Mouse (Mus musculus) limb, embryonic 15.5 days (tissue): ENCODE results near the gene Greb1. TPM values are rescaled to one million over a fixed set of nuclear protein-coding genes. Genes with fewer than 3 reads are reported as not detected.

Source experiments
- ATAC-seq: fragments of 200-750 bp; cut with Nextera tagmentation; 2 replicates; pipeline ENCODE4 v1.8.0; 2017; ENCODE audit warnings: low read depth, moderate TSS enrichment; ENCODE audit not compliant: insufficient number of reproducible peaks, low FRiP score, low TSS enrichment
- H3K27ac ChIP-seq: fragments of 300-500 bp; sonication (generic); 2 replicates; pipeline ENCODE4 v1.5.1; 2015; ENCODE audit warnings: moderate library complexity, mild to moderate bottlenecking, inconsistent platforms
- H3K27me3 ChIP-seq: fragments of 300-500 bp; sonication (generic); 2 replicates; pipeline ENCODE4 v1.6.1; 2015; ENCODE audit warnings: inconsistent platforms
- H3K36me3 ChIP-seq: fragments of 300-500 bp; sonication (generic); 2 replicates; pipeline ENCODE4 v1.6.1; 2015; ENCODE audit warnings: inconsistent platforms
- H3K4me1 ChIP-seq: fragments of 300-500 bp; sonication (generic); 2 replicates; pipeline ENCODE4 v1.6.1; 2015; ENCODE audit warnings: inconsistent platforms
- H3K4me2 ChIP-seq: fragments of 300-500 bp; sonication (generic); 2 replicates; pipeline ENCODE4 v1.6.1; 2015; ENCODE audit warnings: mild to moderate bottlenecking, inconsistent platforms
- H3K4me3 ChIP-seq: fragments of 300-500 bp; sonication (generic); 2 replicates; pipeline ENCODE4 v1.5.1; 2015; ENCODE audit warnings: mild to moderate bottlenecking, inconsistent platforms
- H3K9ac ChIP-seq: fragments of 300-500 bp; sonication (generic); 2 replicates; pipeline ENCODE4 v1.6.1; 2015; ENCODE audit warnings: inconsistent platforms
- H3K9me3 ChIP-seq: fragments of 300-500 bp; sonication (generic); 2 replicates; pipeline ENCODE4 v1.6.1; 2016; ENCODE audit warnings: inconsistent platforms
- WGBS: fragments of 180-500 bp; shearing (Covaris S2); methylation state at CpG from one replicate; pipeline ENCODE4 v1.1.7; 2015; 5-methylcytosine and 5-hydroxymethylcytosine counted together
- polyA plus RNA-seq: library from polyadenylated mRNA; unstranded; fragments of >200 nt; fragmentation: Nextera tagmentation; extraction: Ambion mirVana; gene quantifications from 2 replicates; pipeline ENCODE4 v1.2.1, GENCODE M21; 2015

Greb1 gene
- polyA plus RNA-seq, 1 experiment from 2014 or later = 0.81 TPM

- Histone ChIP-seq H3K4me3 (no peak overlapping the region), H3K27me3 (no peaks in the 10 kb centered on the region), H3K4me1 (no peaks in the 10 kb centered on the region), H3K9ac (no peak overlapping the region), H3K9me3 (no peaks in the 10 kb centered on the region), H3K4me2 (no peak overlapping the region), H3K36me3 (peaks cover 46% of the 10 kb centered on the region), H3K27ac (no peak overlapping the region)
- no peak for ATAC-seq
- 66% methylated on average over 6 of the region's 6 CpGs for WGBS
Measured at GRCm38 (mm10) chr12:16828505-16828904, 27.8 kb upstream of the Greb1 start.

GRCm38 (mm10) chr12:16823701-16824100 lies 23.0 kb upstream of the Greb1 start:
- 85% methylated on average over 1 of the region's 1 CpGs for WGBS
- no peak overlapping the region for H3K27ac ChIP-seq
- no peaks in the 10 kb centered on the region for H3K9me3 ChIP-seq
- peaks cover 74% of the 10 kb centered on the region for H3K36me3 ChIP-seq
- no peak for ATAC-seq
- H3K27me3 ChIP-seq = no peaks in the 10 kb centered on the region
- H3K9ac ChIP-seq = no peak overlapping the region
- H3K4me2 ChIP-seq = no peak overlapping the region
- H3K4me1 ChIP-seq = no peaks in the 10 kb centered on the region
- H3K4me3 ChIP-seq = no peak overlapping the region

GRCm38 (mm10) chr12:16822181-16822734 lies 21.6 kb upstream of the Greb1 start:
- ATAC-seq = no peak
- H3K9me3 ChIP-seq = no peaks in the 10 kb centered on the region
- H3K4me1 ChIP-seq = no peaks in the 10 kb centered on the region
- H3K27me3 ChIP-seq = no peaks in the 10 kb centered on the region
- 95% methylated on average over 10 of the region's 10 CpGs for WGBS
- no peak overlapping the region for H3K9ac ChIP-seq
- H3K4me2 ChIP-seq = no peak overlapping the region
- H3K4me3 ChIP-seq = no peak overlapping the region
- H3K36me3 ChIP-seq = peaks cover 71% of the 10 kb centered on the region
- H3K27ac ChIP-seq = no peak overlapping the region

GRCm38 (mm10) chr12:16820761-16821160 lies 20.1 kb upstream of the Greb1 start:
- H3K4me3 ChIP-seq = no peak overlapping the region
- no peaks in the 10 kb centered on the region for H3K4me1 ChIP-seq
- no peak overlapping the region for H3K27ac ChIP-seq
- no peaks in the 10 kb centered on the region for H3K9me3 ChIP-seq
- ATAC-seq = no peak
- H3K36me3 ChIP-seq = peaks cover 74% of the 10 kb centered on the region
- 84% methylated on average over 7 of the region's 7 CpGs for WGBS
- H3K4me2 ChIP-seq = no peak overlapping the region
- H3K9ac ChIP-seq = no peak overlapping the region
- H3K27me3 ChIP-seq = no peaks in the 10 kb centered on the region

GRCm38 (mm10) chr12:16818513-16818912 lies 17.8 kb upstream of the Greb1 start:
- H3K27ac ChIP-seq = no peak overlapping the region
- no peak for ATAC-seq
- H3K4me1 ChIP-seq = no peaks in the 10 kb centered on the region
- no peaks in the 10 kb centered on the region for H3K27me3 ChIP-seq
- H3K4me3 ChIP-seq = no peak overlapping the region
- no peak overlapping the region for H3K9ac ChIP-seq
- H3K9me3 ChIP-seq = no peaks in the 10 kb centered on the region
- 40% methylated on average over 11 of the region's 11 CpGs for WGBS
- H3K36me3 ChIP-seq = peaks cover 78% of the 10 kb centered on the region
- no peak overlapping the region for H3K4me2 ChIP-seq

- ATAC-seq = no peak
- H3K9ac ChIP-seq = no peak overlapping the region
- H3K36me3 ChIP-seq = peaks cover 64% of the 10 kb centered on the region
- H3K9me3 ChIP-seq = no peaks in the 10 kb centered on the region
- H3K27me3 ChIP-seq = no peaks in the 10 kb centered on the region
- H3K27ac ChIP-seq = no peak overlapping the region
- H3K4me3 ChIP-seq = no peak overlapping the region
- H3K4me1 ChIP-seq = peaks cover 4% of the 10 kb centered on the region
- no peak overlapping the region for H3K4me2 ChIP-seq
- WGBS = 78% methylated on average over 4 of the region's 4 CpGs
Measured at GRCm38 (mm10) chr12:16817147-16817546, 16.5 kb upstream of the Greb1 start.

- no peak for ATAC-seq
- H3K36me3 ChIP-seq = peaks cover 22% of the 10 kb centered on the region
- no peaks in the 10 kb centered on the region for H3K9me3 ChIP-seq
- peak overlapping the region; percentile 82 for H3K4me2 ChIP-seq
- 4% methylated on average over 15 of the region's 15 CpGs for WGBS
- H3K4me1 ChIP-seq = peaks cover 15% of the 10 kb centered on the region
- peak overlapping the region; percentile 76 for H3K4me3 ChIP-seq
- H3K27me3 ChIP-seq = peaks cover 14% of the 10 kb centered on the region
- peak overlapping the region; percentile 78; the same call in 1 of the 2 replicates for H3K27ac ChIP-seq
- peak overlapping the region; percentile 85 for H3K9ac ChIP-seq
Measured at GRCm38 (mm10) chr12:16811477-16811876, 10.8 kb upstream of the Greb1 start.

GRCm38 (mm10) chr12:16810525-16811431 lies 10.1 kb upstream of the Greb1 start, which contains the start of gene E2f6:
Gene E2f6 (plus strand): TSS chr12:16810963.
- H3K27me3 ChIP-seq = peaks cover 20% of the 10 kb centered on the region
- H3K9me3 ChIP-seq = no peaks in the 10 kb centered on the region
- peak within 1 kb of the TSS; percentile 78 for H3K27ac ChIP-seq
- peak within 1 kb of the TSS; percentile 76 for H3K4me3 ChIP-seq
- WGBS = 5% methylated on average over 76 of the region's 81 CpGs
- peak within 1 kb of the TSS; percentile 85 for H3K9ac ChIP-seq
- H3K4me1 ChIP-seq = peaks cover 15% of the 10 kb centered on the region
- peak; percentile 73 for ATAC-seq
- H3K36me3 ChIP-seq = peaks cover 18% of the 10 kb centered on the region
- peak within 1 kb of the TSS; percentile 82 for H3K4me2 ChIP-seq

- Histone ChIP-seq H3K4me3 (no peak overlapping the region), H3K4me1 (peaks cover 15% of the 10 kb centered on the region), H3K9me3 (no peaks in the 10 kb centered on the region), H3K9ac (no peak overlapping the region), H3K27ac (no peak overlapping the region), H3K36me3 (no peaks in the 10 kb centered on the region), H3K4me2 (no peak overlapping the region), H3K27me3 (peaks cover 22% of the 10 kb centered on the region)
- 41% methylated on average over 3 of the region's 3 CpGs for WGBS
- ATAC-seq = peak; percentile 27; the same call in 1 of the 2 replicates
Measured at GRCm38 (mm10) chr12:16808045-16808444, 7.4 kb upstream of the Greb1 start.

- H3K27me3 ChIP-seq = peaks cover 36% of the 10 kb centered on the region
- H3K4me3 ChIP-seq = no peak overlapping the region
- WGBS = 6% methylated on average over 5 of the region's 5 CpGs
- no peaks in the 10 kb centered on the region for H3K36me3 ChIP-seq
- H3K4me1 ChIP-seq = peaks cover 8% of the 10 kb centered on the region
- no peak overlapping the region for H3K9ac ChIP-seq
- H3K9me3 ChIP-seq = no peaks in the 10 kb centered on the region
- no peak overlapping the region for H3K4me2 ChIP-seq
- no peak for ATAC-seq
- no peak overlapping the region for H3K27ac ChIP-seq
Measured at GRCm38 (mm10) chr12:16805511-16805910, 4.8 kb upstream of the Greb1 start.

- Histone ChIP-seq H3K27ac (no peak overlapping the region), H3K9me3 (no peaks in the 10 kb centered on the region), H3K4me2 (no peak overlapping the region), H3K9ac (no peak overlapping the region), H3K4me1 (peaks cover 17% of the 10 kb centered on the region), H3K4me3 (no peak overlapping the region), H3K27me3 (peaks cover 41% of the 10 kb centered on the region), H3K36me3 (no peaks in the 10 kb centered on the region)
- 48% methylated on average over 5 of the region's 5 CpGs for WGBS
- no peak for ATAC-seq
Measured at GRCm38 (mm10) chr12:16803956-16804430, 3.3 kb upstream of the Greb1 start.
